Mouse (Mus musculus) testis, adult 2 months (tissue): ENCODE data around the gene Trmt61a.

Source experiments
- CTCF ChIP-seq: fragments of 200-500 bp; IDR thresholded peaks from 2 replicates; pipeline ENCODE4 v1.5.1; 2012; ENCODE audit warnings: low read depth, mild to moderate bottlenecking, inconsistent platforms, low read length, moderate library complexity; ENCODE audit not compliant: control insufficient read depth, insufficient read depth, insufficient replicate concordance
- POLR2A ChIP-seq: fragments of 200-500 bp; IDR thresholded peaks from 2 replicates; pipeline ENCODE4 v1.6.1; 2012; ENCODE audit warnings: low read depth, mild to moderate bottlenecking, inconsistent platforms, low read length, moderate library complexity; ENCODE audit not compliant: control insufficient read depth

DNA sequence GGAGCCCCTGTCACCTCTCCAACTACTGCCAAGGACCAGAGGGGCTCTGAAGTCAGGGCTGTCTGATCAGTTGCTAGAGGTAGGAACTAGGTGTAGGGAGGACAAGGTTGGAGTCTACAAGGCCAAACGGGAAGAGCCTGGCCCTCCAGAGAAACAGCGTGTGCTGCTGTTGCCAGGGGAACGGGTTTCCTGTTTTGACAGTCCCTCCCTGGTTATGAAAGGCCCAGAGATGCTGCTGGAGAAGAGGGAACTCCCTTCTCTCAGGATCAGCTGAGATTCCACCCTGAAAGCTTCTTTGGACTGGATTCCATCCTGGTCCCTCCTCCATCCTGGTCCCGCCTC is 48.2 kb downstream of the Trmt61a start:
- TF ChIP-seq CTCF, result no peak
- no peak for TF ChIP-seq POLR2A
